Mouse (Mus musculus) midbrain, embryonic 16.5 days (tissue): Measurements from ENCODE around the gene Acadsb. TPM values are rescaled to one million over a fixed set of nuclear protein-coding genes. Genes with fewer than 3 reads are reported as not detected.

Experiments used
- polyA plus RNA-seq: library from polyadenylated mRNA; unstranded; fragments of >200 nt; fragmentation: Nextera tagmentation; extraction: Ambion mirVana; gene quantifications from 2 replicates; pipeline ENCODE4 v1.2.1, GENCODE M21; 2015

Acadsb gene
- polyA plus RNA-seq, 1 experiment from 2014 or later, result 115 TPM

Other genes starting within 250 kb of the Acadsb start
- gene 5430419D17Rik, start 236.2 kb upstream of the Acadsb start, polyA plus RNA-seq, result not detected in 2 replicates
- not detected in 2 replicates for gene Cuzd1, start 88.3 kb upstream of the Acadsb start, polyA plus RNA-seq
- gene Fam24b, start 81.1 kb upstream of the Acadsb start, polyA plus RNA-seq, result not detected in 2 replicates
- gene Fam24a, start 76.7 kb upstream of the Acadsb start, polyA plus RNA-seq, result not detected in 2 replicates
- 29.9 and 32.4 TPM in 2 replicates for gene 2310057M21Rik, start 47.8 kb upstream of the Acadsb start, polyA plus RNA-seq
- gene Pstk, start 39.5 kb upstream of the Acadsb start, polyA plus RNA-seq, result 48.6 and 49.2 TPM in 2 replicates
- gene Ikzf5, start 80 bp upstream of the Acadsb start, polyA plus RNA-seq, result 12.6 and 15.0 TPM in 2 replicates
- 0.20 and 0.85 TPM in 2 replicates for gene Hmx3, start 132.3 kb downstream of the Acadsb start, polyA plus RNA-seq
- 0.57 and 1.7 TPM in 2 replicates for gene Hmx2, start 138.2 kb downstream of the Acadsb start, polyA plus RNA-seq
- 146 and 160 TPM in 2 replicates for gene Bub3, start 149.6 kb downstream of the Acadsb start, polyA plus RNA-seq